Mouse (Mus musculus) skeletal muscle tissue, adult 2 months (tissue): ENCODE data around the gene B3galt5.

ENCODE experiments used
- DNase-seq: peaks from one replicate; pipeline ENCODE4 v3.0.0-alpha.2; 2012; ENCODE audit warnings: low read depth, low spot score

Gene B3galt5

GRCm38 (mm10) chr16:96235366-96235970, at the start of gene B3galt5:
Gene B3galt5 (plus strand): TSS chr16:96235801.
- no peak for DNase-seq

- DNase-seq, result no peak
These were observed 48.0 kb upstream of the B3galt5 start for GRCm38 (mm10) chr16:96187619-96188018.

- peak; percentile 99 for DNase-seq
These were observed 43.8 kb upstream of the B3galt5 start, which contains the start of gene Lca5l for GRCm38 (mm10) chr16:96191531-96192506. Gene Lca5l (minus strand): TSS chr16:96192271.

GRCm38 (mm10) chr16:96199913-96200701, 35.5 kb upstream of the B3galt5 start, which contains the start of gene Sh3bgr:
Gene Sh3bgr (plus strand): TSS chr16:96200450.
- DNase-seq, result peak; percentile 96

GRCm38 (mm10) chr16:96200702-96201028, 34.9 kb upstream of the B3galt5 start:
- DNase-seq, result no peak

GRCm38 (mm10) chr16:96201485-96202232, 33.9 kb upstream of the B3galt5 start:
- peak; percentile 73 for DNase-seq

- peak; percentile 37 for DNase-seq
These were observed 25.8 kb upstream of the B3galt5 start for GRCm38 (mm10) chr16:96209789-96210188.

GRCm38 (mm10) chr16:96210856-96211255, 24.7 kb upstream of the B3galt5 start:
- no peak for DNase-seq

GRCm38 (mm10) chr16:96213027-96213426, 22.6 kb upstream of the B3galt5 start:
- no peak for DNase-seq

GRCm38 (mm10) chr16:96221491-96221890, 14.1 kb upstream of the B3galt5 start:
- DNase-seq, result peak; percentile 93

- no peak for DNase-seq
These were observed 13.6 kb upstream of the B3galt5 start for GRCm38 (mm10) chr16:96221959-96222358.

- no peak for DNase-seq
These were observed 13.1 kb upstream of the B3galt5 start for GRCm38 (mm10) chr16:96222452-96222851.

- DNase-seq, result no peak
These were observed 7.2 kb upstream of the B3galt5 start for GRCm38 (mm10) chr16:96228438-96228837.

GRCm38 (mm10) chr16:96229044-96229555, 6.5 kb upstream of the B3galt5 start:
- DNase-seq, result no peak

- DNase-seq, result peak; percentile 68
These were observed 5.2 kb upstream of the B3galt5 start for GRCm38 (mm10) chr16:96230411-96230810.

GRCm38 (mm10) chr16:96231251-96231650, 4.3 kb upstream of the B3galt5 start:
- DNase-seq, result no peak

- DNase-seq, result no peak
These were observed 3.6 kb upstream of the B3galt5 start for GRCm38 (mm10) chr16:96231974-96232373.

- DNase-seq, result no peak
These were observed 1.6 kb upstream of the B3galt5 start for GRCm38 (mm10) chr16:96233996-96234395.

GRCm38 (mm10) chr16:96244496-96244895, 8.9 kb downstream of the B3galt5 start:
- no peak for DNase-seq

GRCm38 (mm10) chr16:96249635-96250034, 14.0 kb downstream of the B3galt5 start:
- DNase-seq, result no peak

GRCm38 (mm10) chr16:96252146-96252545, 16.5 kb downstream of the B3galt5 start:
- no peak for DNase-seq
